Mouse (Mus musculus): ENCODE data around the gene Zfp512. TPM values are rescaled to one million over a fixed set of nuclear protein-coding genes. Genes with fewer than 3 reads are reported as not detected.

Zfp512 gene
- total RNA-seq (2023), result 10 to 100 TPM; 38.8 to 46.6 TPM

DNA sequence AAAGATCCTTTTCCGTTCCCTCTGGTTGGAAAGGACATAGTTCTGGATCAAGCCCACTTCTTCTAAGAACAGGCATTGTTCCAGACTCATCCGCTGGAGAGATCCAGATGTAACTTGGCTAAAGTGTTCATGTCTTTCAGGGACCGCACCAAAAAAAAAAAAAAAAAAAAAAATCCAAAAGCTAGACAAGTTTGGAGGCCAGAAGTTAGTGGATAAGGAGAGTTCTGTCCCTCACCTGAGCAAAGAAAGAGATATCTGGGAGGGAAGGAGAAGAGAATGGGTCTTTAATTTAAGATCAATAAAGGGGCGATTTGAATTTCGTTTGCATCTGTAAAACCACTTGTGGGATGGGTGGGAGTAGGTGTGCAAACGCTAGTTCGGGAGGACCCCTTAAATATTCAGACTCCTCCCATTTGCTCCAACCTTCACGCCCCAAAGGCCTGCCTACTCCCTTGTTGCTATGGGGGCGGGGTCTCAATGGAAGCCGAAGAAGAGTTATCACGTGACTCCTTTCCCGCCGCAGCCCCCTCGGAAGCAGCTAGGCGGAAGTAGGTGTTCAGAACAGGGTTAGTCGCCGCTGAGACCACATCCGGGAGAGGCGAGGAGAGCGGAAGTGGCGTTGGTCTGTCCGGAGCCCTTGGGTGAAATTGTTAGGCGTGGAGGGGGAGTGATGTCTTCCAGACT, at the start of gene Zfp512:
Zfp512 (plus strand) TSS at position 554 of the 684 bp plus-strand sequence.

DNA sequence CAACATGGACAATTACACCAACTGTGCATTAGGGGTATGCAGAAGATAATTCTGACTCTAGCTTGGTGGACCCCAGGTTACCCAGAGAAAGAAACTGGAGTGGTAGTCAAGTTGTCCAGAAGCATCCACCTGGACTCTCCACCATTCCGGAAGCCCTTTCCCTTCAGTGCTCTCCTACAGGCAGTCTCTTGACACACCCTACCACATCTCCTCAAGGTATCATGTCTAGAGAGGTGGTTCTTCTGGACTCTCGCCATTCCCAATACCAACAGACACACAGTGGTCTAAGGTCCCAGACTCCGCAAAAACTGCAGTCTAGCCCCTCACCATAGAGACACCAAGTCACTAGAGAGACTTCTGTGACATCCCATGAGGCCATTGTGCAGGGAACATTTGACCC, 33.2 kb downstream of the Zfp512 start, which contains the start of gene 4930548H24Rik:
4930548H24Rik (plus strand) TSS at position 301 of the 400 bp plus-strand sequence.

DNA sequence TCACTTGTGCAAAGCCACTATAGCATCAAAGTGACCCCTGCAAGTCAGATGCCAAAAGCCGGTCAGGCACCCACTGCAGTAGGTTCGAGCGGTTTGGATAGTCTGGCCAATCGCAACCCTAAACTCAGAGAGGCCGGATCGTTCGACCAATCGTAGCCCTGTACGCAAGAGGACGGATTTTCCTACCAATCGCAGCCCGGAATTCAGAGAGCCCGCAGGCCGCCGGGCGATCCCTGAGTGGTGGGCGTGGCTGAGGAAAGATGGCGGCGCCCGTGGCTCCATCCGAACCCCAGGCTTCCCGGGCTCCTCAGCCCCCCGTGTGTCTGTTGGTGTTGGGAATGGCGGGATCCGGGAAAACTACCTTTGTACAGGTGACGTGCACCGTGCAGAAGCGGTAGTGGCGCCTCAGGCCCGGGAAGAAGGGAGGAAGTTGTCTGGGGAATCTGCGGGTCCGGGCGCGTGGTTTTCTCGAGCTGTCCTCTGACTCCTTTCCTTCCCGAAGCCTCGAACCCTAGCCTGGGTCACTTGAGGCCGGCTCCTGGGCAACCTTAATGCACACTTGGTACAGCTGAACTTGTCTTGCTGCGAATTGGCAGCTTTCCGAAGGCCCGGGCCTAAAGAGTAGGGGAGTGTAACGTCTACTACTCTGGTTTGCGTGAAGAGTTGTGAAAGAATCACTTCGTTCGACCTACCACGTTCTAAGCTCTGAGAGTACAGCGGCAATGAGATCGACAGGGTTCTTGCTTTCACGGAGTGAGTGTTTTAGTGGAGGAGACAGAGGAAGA, 42.5 kb downstream of the Zfp512 start, which contains the start of gene Gpn1:
Gpn1 (plus strand) TSS at position 229 of the 785 bp plus-strand sequence.

DNA sequence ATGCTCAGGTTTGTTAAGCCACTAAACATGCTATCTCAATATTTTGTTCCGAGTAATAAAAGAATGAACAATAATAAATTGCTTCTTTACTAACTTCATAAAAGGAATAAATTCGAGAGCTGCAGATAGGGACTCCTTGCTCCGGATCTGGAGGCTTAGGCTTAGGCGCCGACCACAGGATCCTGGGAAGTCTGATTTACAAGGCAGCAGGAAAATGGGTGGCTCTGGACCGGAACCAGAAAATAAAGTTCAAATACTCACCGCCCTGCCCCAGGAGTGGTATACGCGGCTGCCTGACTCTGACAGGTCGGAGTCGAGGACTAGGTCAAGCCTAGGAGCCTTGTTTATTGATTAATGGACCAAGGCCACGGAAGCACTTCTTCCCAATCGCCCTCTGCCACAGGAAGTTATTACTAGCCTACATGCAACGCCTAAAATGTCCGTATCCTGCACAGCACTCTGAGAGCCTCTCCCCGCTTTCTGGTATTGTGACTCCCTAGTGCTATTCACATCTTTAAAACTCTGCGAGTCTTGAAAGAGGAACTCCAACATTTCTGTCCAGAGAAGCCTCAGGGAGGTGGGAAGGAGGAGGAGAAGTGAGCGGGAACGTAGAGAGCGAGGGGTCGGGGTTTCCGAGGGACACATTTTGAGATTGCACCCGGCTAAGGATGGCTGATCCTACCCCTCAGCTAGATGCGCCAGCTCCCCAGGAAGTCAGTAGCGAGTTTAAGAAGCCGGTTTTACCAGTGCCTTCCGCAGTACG, 74.3 kb downstream of the Zfp512 start, which contains the start of gene Slc4a1ap:
Slc4a1ap (plus strand) TSS at position 642 of the 763 bp plus-strand sequence.

DNA sequence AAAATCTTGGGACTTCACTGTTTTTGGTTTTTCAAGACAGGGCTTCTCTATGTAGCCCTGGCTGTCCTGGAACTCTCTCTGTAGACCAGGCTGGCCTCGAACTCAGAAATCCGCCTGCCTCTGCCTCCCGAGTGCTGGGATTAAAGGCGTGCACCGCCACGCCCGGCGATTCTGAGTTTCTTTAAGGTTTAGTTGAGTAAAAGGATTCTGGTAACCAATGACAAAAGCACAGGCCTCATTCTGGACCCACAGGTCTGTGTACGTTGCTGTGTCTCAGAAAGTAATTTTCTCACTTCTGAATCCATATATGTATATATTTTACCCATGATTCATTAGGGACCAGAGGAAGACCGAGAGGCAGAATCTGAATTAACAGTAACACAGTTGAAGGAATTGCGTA, 75.5 kb downstream of the Zfp512 start, which contains the start of gene Supt7l:
Supt7l (minus strand) TSS at position 101 of the 400 bp plus-strand sequence.

Other genes with a start within 250 kb of the Zfp512 start
- 100 to 1,000 TPM; 127 to 149 TPM for gene Ppm1g, start 231.7 kb upstream of the Zfp512 start, total RNA-seq (2023)
- gene Nrbp1, start 211.6 kb upstream of the Zfp512 start, total RNA-seq (2023), result 100 to 1,000 TPM; 280 to 339 TPM
- 1 to 10 TPM; 1.5 to 2.7 TPM for gene Gm9970, start 211.2 kb upstream of the Zfp512 start, total RNA-seq (2023)
- 10 to 100 TPM; 19.0 to 25.7 TPM for gene Krtcap3, start 200.7 kb upstream of the Zfp512 start, total RNA-seq (2023)
- 10 to 100 TPM; 45.7 to 49.5 TPM for gene Ift172, start 161.3 kb upstream of the Zfp512 start, total RNA-seq (2023)
- 1 to 10 TPM; 1.3 to 1.4 TPM for gene Fndc4, start 156.4 kb upstream of the Zfp512 start, total RNA-seq (2023)
- gene Gckr, start 155.0 kb upstream of the Zfp512 start, total RNA-seq (2023), result not detected
- gene 4930548H24Rik, start 33.3 kb downstream of the Zfp512 start, total RNA-seq (2023), result 1 to 10 TPM; 2.7 to 4.2 TPM
- gene Gpn1, start 42.3 kb downstream of the Zfp512 start, total RNA-seq (2023), result 10 to 100 TPM; 51.2 to 55.0 TPM
- 10 to 100 TPM; 71.2 to 87.6 TPM for gene Slc4a1ap, start 74.6 kb downstream of the Zfp512 start, total RNA-seq (2023)
- gene Supt7l, start 75.4 kb downstream of the Zfp512 start, total RNA-seq (2023), result 10 to 100 TPM; 24.0 to 26.1 TPM
- gene Mrpl33, start 144.5 kb downstream of the Zfp512 start, total RNA-seq (2023), result 10 to 100 TPM; 74.9 to 90.5 TPM
- 10 to 100 TPM in 1 of 2 experiments, 1 to 10 TPM in 1; 9.2 to 14.8 TPM for gene Rbks, start 245.2 kb downstream of the Zfp512 start, total RNA-seq (2023)
- gene Babam2, start 245.3 kb downstream of the Zfp512 start, total RNA-seq (2023), result 10 to 100 TPM; 49.9 to 63.7 TPM